Mouse (Mus musculus): ENCODE measurements around the gene Ccdc182.
A peak's percentile ranks its signal among the peaks of the same experiment; 100 is the strongest.

The Ccdc182 gene

DNA sequence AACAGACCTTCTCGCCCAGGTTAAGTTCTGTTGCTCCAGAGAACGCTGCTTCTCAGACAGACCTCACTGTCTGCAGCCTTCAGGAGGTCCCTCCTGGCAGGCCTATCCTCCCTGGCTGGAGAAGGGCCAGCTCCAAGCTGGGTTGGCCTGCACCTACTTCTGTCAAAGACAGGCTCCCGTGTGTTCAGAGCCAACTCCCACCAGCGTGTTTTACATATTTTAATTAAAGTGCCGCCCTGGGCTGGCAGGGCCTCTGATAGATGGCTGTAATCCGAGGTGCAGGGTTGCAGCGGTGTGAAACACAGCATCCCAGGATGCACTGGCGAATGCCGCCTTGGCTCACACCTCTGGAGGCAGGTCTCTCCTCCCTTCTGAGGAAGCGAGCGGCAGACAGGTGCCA lies 5.5 kb upstream of the Ccdc182 start:
- Histone ChIP-seq H3K9me3 (ENCODE audit: low read length) (no peaks in the 10 kb centered on the region), H3K36me3 (ENCODE audit: insufficient read depth, low read length) (no peaks in the 10 kb centered on the region), H3K4me1 (replicated peaks; ENCODE audit: low read depth, low read length) (peaks cover 10% of the 10 kb centered on the region), H3K4me3 (replicated peaks; ENCODE audit: low read length) (no peak overlapping the region), H3K27me3 (ENCODE audit: insufficient read depth, low read length) (peaks cover 29% of the 10 kb centered on the region)
- no peak for TF ChIP-seq NANOG (IDR thresholded peaks at IDR 0.05; ENCODE audit: borderline replicate concordance, low read length)
- no peak for TF ChIP-seq CTCF (conservative IDR thresholded peaks at IDR 0.05; ENCODE audit: low read length)
- TF ChIP-seq POU5F1 (IDR thresholded peaks at IDR 0.05; ENCODE audit: borderline replicate concordance, low read length), result no peak

DNA sequence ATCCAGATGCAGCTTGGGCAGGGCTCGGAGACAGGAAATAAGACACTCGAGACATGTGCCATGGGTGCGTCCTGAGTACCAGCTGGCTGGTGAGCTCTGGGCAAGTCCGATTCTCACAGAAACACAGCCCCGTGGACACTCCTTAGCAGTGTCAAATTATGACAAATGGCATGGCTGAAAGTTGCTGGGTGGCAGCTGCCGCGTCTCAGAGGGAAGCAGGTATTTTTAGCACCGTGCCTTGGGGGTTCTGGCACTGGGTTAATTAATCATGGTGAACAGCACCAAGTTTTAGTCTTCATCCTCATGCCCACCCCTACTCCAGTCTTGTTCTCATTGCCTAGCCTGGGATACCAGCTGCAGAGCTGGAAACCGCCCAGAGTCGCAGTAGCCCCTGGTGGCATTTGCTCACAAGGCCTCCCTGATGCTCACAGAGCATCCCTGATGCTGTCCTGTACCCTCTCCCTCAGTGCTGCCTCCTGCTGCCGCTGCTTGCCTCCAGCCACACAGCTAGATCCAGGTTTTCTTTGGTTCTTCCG lies 5.0 kb upstream of the Ccdc182 start:
- Histone ChIP-seq H3K9me3 (ENCODE audit: low read length) (no peaks in the 10 kb centered on the region), H3K4me3 (replicated peaks; ENCODE audit: low read length) (no peak overlapping the region), H3K27me3 (ENCODE audit: insufficient read depth, low read length) (peaks cover 33% of the 10 kb centered on the region), H3K36me3 (ENCODE audit: insufficient read depth, low read length) (no peaks in the 10 kb centered on the region), H3K4me1 (replicated peaks; ENCODE audit: low read depth, low read length) (peaks cover 14% of the 10 kb centered on the region)
- no peak for TF ChIP-seq POU5F1 (IDR thresholded peaks at IDR 0.05; ENCODE audit: borderline replicate concordance, low read length)

DNA sequence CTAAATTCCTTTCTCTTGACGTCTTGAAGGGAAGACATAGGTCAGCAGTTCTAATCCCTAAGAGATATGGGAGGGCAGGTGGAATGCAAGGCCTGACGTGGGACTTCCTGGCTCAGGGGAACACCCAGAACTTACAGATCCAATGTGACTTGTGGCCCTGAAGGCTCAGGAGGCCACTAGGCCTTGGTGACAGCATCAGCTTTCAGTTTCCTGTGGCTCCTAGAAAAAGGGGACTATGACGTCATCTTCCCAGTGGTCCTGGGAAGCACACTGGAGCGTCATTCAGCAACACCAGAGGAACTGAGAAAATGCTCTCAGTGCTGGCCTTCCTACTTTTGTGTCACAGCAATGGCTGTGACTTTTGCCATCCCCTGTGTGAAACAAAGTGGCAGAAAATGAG lies 2.6 kb upstream of the Ccdc182 start:
- H3K36me3 ChIP-seq (ENCODE audit: insufficient read depth, low read length), result no peaks in the 10 kb centered on the region
- peaks cover 26% of the 10 kb centered on the region for H3K4me1 ChIP-seq (replicated peaks; ENCODE audit: low read depth, low read length)
- H3K9me3 ChIP-seq (ENCODE audit: low read length), result no peaks in the 10 kb centered on the region
- no peak overlapping the region for H3K4me3 ChIP-seq (replicated peaks; ENCODE audit: low read length)
- peaks cover 45% of the 10 kb centered on the region for H3K27me3 ChIP-seq (ENCODE audit: insufficient read depth, low read length)
- TF ChIP-seq POU5F1 (IDR thresholded peaks at IDR 0.05; ENCODE audit: borderline replicate concordance, low read length) (no peak), NANOG (IDR thresholded peaks at IDR 0.05; ENCODE audit: borderline replicate concordance, low read length) (no peak), CTCF (conservative IDR thresholded peaks at IDR 0.05; ENCODE audit: low read length) (no peak)

DNA sequence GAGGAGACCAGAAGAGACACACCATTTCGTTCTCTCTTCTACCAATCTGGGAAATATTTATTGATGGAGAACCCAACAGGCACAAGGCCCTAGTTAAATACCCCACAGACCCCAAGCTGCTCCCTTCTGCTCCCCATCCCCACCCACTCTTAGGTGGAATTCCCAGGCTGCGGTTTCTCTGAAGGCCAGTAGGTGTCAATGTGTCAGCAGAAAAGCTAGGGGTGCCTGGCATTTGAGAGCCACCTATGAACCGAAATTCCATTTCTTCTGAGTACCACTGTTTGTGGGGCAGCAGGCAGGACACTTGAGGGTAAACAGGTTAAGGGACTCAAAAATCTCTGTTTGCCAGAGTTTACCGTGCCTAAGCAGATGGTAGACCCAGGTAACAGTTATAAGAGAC lies 2.2 kb upstream of the Ccdc182 start:
- no peaks in the 10 kb centered on the region for H3K36me3 ChIP-seq (ENCODE audit: insufficient read depth, low read length)
- H3K4me3 ChIP-seq (replicated peaks; ENCODE audit: low read length), result no peak overlapping the region
- TF ChIP-seq NANOG (IDR thresholded peaks at IDR 0.05; ENCODE audit: borderline replicate concordance, low read length) (no peak), POU5F1 (IDR thresholded peaks at IDR 0.05; ENCODE audit: borderline replicate concordance, low read length) (no peak), CTCF (conservative IDR thresholded peaks at IDR 0.05; ENCODE audit: low read length) (peak; percentile 63)
- peaks cover 48% of the 10 kb centered on the region for H3K27me3 ChIP-seq (ENCODE audit: insufficient read depth, low read length)
- H3K4me1 ChIP-seq (replicated peaks; ENCODE audit: low read depth, low read length), result peaks cover 26% of the 10 kb centered on the region
- H3K9me3 ChIP-seq (ENCODE audit: low read length), result no peaks in the 10 kb centered on the region

DNA sequence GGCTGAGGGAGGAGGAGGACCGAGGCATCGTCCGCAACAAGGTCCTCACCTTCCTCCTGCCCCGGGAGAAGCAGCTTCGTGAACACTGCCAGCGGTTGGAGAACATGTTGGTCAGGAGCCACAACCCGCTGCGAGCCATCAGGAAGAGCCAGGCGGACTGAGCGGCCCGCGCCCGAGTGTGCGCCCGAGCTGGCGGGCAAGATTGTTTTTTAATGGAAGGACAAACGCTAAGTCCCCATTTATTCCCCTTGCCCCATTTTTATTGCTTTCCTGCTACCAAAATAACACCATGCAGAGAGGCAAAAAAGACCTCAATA lies 494 bp downstream of the Ccdc182 start:
- peak overlapping the region; percentile 76 for H3K4me3 ChIP-seq (replicated peaks; ENCODE audit: low read length)
- peaks cover 49% of the 10 kb centered on the region for H3K27me3 ChIP-seq (ENCODE audit: insufficient read depth, low read length)
- H3K9me3 ChIP-seq (ENCODE audit: low read length), result no peaks in the 10 kb centered on the region
- no peaks in the 10 kb centered on the region for H3K36me3 ChIP-seq (ENCODE audit: insufficient read depth, low read length)
- TF ChIP-seq NANOG (IDR thresholded peaks at IDR 0.05; ENCODE audit: borderline replicate concordance, low read length), result no peak
- TF ChIP-seq CTCF (conservative IDR thresholded peaks at IDR 0.05; ENCODE audit: low read length), result no peak
- TF ChIP-seq POU5F1 (IDR thresholded peaks at IDR 0.05; ENCODE audit: borderline replicate concordance, low read length), result no peak
- H3K4me1 ChIP-seq (replicated peaks; ENCODE audit: low read depth, low read length), result peaks cover 18% of the 10 kb centered on the region

DNA sequence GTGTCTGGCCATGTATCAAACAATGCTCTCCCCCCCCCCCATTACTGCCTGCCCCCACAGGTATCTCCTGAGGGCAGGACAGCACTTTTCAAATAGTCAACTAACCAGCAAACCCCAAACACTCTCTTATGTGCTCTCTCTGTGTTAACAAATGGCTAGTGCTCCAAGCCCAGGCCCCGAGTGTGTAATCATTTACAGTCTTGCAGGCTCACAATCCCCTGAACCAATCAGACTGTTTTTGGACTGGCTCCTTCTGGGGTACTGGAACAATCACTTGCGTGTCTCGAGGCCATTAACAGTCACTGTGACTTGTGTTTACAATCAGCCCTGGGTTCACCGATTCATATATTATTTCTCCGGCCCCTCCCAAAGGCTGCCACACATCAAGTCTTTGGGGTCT lies 1.4 kb downstream of the Ccdc182 start:
- H3K36me3 ChIP-seq (ENCODE audit: insufficient read depth, low read length), result no peaks in the 10 kb centered on the region
- no peak overlapping the region for H3K4me3 ChIP-seq (replicated peaks; ENCODE audit: low read length)
- peaks cover 59% of the 10 kb centered on the region for H3K27me3 ChIP-seq (ENCODE audit: insufficient read depth, low read length)
- peaks cover 18% of the 10 kb centered on the region for H3K4me1 ChIP-seq (replicated peaks; ENCODE audit: low read depth, low read length)
- TF ChIP-seq NANOG (IDR thresholded peaks at IDR 0.05; ENCODE audit: borderline replicate concordance, low read length) (no peak), CTCF (conservative IDR thresholded peaks at IDR 0.05; ENCODE audit: low read length) (no peak), POU5F1 (IDR thresholded peaks at IDR 0.05; ENCODE audit: borderline replicate concordance, low read length) (no peak)
- no peaks in the 10 kb centered on the region for H3K9me3 ChIP-seq (ENCODE audit: low read length)

DNA sequence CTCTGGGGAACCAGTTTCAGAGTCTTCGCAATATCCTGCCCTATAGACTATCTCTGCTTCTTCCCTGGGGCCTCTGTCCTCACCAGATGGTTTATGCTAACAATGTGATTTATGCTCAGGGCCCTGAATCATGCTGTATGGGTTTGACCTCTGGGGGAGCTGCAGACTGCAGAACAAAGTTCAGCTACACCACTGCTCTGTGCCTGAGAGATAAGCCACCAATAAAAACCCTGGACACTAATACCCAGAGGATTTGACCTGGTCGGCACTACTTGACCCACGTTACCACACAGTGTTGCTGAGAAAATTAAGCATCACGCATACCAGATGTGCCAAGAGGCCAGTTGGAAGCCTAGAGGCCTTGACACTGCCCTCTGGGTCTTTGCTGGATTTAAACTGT lies 3.7 kb downstream of the Ccdc182 start:
- Histone ChIP-seq H3K36me3 (ENCODE audit: insufficient read depth, low read length) (no peaks in the 10 kb centered on the region), H3K4me3 (replicated peaks; ENCODE audit: low read length) (no peak overlapping the region), H3K4me1 (replicated peaks; ENCODE audit: low read depth, low read length) (peaks cover 18% of the 10 kb centered on the region), H3K9me3 (ENCODE audit: low read length) (no peaks in the 10 kb centered on the region), H3K27me3 (ENCODE audit: insufficient read depth, low read length) (peaks cover 59% of the 10 kb centered on the region)
- TF ChIP-seq CTCF (conservative IDR thresholded peaks at IDR 0.05; ENCODE audit: low read length) (no peak), NANOG (IDR thresholded peaks at IDR 0.05; ENCODE audit: borderline replicate concordance, low read length) (no peak), POU5F1 (IDR thresholded peaks at IDR 0.05; ENCODE audit: borderline replicate concordance, low read length) (no peak)

DNA sequence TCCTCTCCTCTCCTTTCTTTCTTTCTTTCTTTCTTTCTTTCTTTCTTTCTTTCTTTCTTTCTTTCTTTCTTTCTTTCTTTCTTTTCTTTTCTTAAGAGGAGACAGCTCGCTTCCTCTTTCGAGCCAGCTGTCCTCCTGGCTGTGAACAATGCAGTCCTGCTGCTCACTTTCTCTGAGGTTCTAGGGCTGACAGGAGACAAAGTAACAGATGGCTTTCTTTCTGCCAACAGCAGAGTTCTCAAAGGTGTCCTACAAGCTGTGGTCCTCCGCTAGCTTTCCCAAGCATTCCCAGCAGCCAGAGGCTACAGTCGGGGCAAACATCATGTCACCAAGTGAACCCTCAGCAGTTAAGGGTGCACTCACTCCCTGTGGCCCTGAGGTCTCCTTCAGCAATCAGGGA lies 5.5 kb downstream of the Ccdc182 start:
- Histone ChIP-seq H3K4me3 (replicated peaks; ENCODE audit: low read length) (no peak overlapping the region), H3K27me3 (ENCODE audit: insufficient read depth, low read length) (peaks cover 44% of the 10 kb centered on the region), H3K36me3 (ENCODE audit: insufficient read depth, low read length) (no peaks in the 10 kb centered on the region), H3K4me1 (replicated peaks; ENCODE audit: low read depth, low read length) (peaks cover 6% of the 10 kb centered on the region; the same call in 1 of the 2 replicates), H3K9me3 (ENCODE audit: low read length) (no peaks in the 10 kb centered on the region)
- TF ChIP-seq POU5F1 (IDR thresholded peaks at IDR 0.05; ENCODE audit: borderline replicate concordance, low read length) (no peak), NANOG (IDR thresholded peaks at IDR 0.05; ENCODE audit: borderline replicate concordance, low read length) (no peak), CTCF (conservative IDR thresholded peaks at IDR 0.05; ENCODE audit: low read length) (no peak)

DNA sequence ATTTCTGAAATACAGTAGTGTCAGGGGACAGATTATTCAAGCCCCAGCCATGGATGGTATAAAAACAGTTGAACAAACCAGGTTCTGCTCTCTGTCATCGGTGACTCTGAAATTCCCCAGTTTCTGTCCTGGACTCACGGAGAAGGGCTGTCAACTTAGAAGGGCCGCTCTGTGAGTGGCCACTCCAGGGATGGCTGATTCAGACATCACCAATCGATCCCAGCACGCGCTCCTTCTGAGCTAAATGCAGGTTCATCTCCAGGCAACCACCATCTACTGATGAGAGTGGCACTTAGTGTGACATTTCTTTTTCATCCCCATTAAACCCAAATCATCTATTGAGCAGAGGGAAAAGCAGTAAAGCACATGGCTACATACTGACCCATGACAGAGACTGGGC lies 7.8 kb downstream of the Ccdc182 start:
- Histone ChIP-seq H3K4me3 (replicated peaks; ENCODE audit: low read length) (no peak overlapping the region), H3K9me3 (ENCODE audit: low read length) (no peaks in the 10 kb centered on the region), H3K4me1 (replicated peaks; ENCODE audit: low read depth, low read length) (no peaks in the 10 kb centered on the region), H3K36me3 (ENCODE audit: insufficient read depth, low read length) (no peaks in the 10 kb centered on the region), H3K27me3 (ENCODE audit: insufficient read depth, low read length) (peaks cover 27% of the 10 kb centered on the region)
- no peak for TF ChIP-seq NANOG (IDR thresholded peaks at IDR 0.05; ENCODE audit: borderline replicate concordance, low read length)
- no peak for TF ChIP-seq POU5F1 (IDR thresholded peaks at IDR 0.05; ENCODE audit: borderline replicate concordance, low read length)
- TF ChIP-seq CTCF (conservative IDR thresholded peaks at IDR 0.05; ENCODE audit: low read length), result no peak
